Mouse (Mus musculus) retina, adult 2 months (tissue): Measurements from ENCODE around the gene Cd46.
A peak's percentile ranks its signal among the peaks of the same experiment; 100 is the strongest.

Source experiments
- DNase-seq: peaks from one replicate; pipeline ENCODE4 v3.0.0-alpha.2; 2012; ENCODE audit warnings: low read depth, low spot score

Cd46 gene

GRCm38 (mm10) chr1:195018089-195018999 is 73.7 kb downstream of the Cd46 start:
- peak; percentile 97 for DNase-seq

DNA sequence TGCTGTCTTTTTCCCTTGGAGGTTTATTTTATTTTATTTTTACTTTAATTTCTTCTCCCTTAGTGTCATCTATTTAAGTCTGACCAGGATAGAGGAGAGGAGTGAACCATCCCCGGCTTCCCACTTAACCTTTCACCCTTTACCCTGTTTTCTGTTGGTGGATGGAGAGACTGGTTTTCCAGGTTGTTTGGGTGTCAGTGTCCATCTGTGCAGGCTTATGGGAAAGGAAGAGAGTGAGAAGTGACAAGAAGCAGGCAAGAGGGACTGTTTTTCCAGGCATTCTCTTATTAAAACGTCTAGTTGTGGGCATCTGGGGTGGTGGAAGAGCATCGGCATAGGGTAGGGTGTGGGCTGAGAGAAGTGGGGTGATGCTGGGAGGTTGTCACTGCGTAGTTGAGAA is 74.4 kb downstream of the Cd46 start:
- peak; percentile 29 for DNase-seq

GRCm38 (mm10) chr1:195016811-195017501 is 75.1 kb downstream of the Cd46 start:
- DNase-seq, result peak; percentile 66

DNA sequence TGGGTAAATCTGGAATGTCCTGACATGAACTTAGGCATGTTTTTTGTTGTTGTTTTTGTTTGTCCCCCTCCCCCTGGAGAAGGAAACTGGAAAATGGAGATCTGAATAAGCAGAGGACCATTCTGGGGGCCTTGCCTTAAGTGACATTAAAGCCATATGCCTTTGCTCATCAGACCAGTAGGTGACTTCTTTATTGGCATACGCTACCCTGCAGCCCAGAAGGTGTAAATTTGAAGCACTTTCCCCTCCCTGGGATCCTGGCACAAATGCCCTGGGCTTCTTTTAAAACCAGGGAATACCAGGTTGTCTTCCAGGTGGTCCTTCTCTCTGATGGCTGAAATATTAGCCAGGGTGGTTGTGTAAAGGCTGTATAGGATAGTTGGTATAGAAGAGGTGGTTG is 76.8 kb downstream of the Cd46 start:
- no peak for DNase-seq

DNA sequence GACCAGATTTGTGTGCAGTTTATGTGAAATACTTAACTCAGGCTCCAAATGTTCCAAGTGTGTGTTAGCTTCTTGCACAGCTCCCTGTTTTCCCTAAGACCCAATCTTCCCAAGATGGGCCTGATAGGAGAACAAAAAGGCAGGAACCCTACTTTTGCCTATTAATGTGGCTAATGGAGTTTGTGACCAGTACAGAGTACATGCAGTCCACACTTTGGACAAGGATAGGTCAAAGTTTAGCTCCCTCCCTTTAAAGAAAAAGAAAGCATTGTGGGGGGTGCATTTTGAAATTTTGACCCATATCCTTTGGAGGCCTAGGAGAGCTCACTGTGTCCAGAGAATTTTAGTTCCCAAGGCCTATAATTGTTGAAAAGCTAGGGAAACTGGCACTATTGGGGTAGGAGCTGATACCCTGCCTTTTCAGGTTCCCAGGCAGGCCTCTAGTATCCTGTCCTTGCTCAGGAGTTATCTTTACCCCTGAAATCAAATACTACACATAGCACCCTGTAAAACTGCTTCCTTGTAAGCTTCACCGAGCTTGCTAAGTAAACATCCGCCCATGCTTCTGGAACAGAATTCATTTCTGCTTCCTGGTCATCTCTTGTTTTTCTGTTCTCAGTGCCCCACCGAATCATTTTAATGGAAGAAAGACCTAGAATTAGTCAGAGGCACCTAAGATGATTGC is 77.7 kb downstream of the Cd46 start:
- no peak for DNase-seq

GRCm38 (mm10) chr1:195012531-195012930 is 79.5 kb downstream of the Cd46 start:
- no peak for DNase-seq

GRCm38 (mm10) chr1:195006267-195006666 is 85.8 kb downstream of the Cd46 start:
- no peak for DNase-seq

DNA sequence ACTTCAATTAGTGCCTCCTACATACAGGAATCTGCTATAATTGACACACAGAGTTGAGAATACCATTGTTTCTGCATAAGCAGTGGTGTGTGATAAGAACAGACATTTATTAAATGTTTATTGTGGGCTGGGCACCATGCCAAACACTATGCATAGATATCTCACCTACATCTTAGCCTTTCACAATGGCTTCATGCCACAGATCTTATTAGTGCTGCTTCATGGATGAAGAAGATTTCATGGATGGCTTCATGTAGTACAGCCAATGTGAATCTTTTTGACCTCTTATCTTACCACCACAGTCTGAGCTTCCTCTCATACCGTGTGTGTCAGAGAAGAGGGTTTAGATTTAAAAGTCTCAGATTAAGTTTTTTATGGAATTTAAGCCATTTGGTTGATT is 87.9 kb downstream of the Cd46 start:
- DNase-seq, result no peak

DNA sequence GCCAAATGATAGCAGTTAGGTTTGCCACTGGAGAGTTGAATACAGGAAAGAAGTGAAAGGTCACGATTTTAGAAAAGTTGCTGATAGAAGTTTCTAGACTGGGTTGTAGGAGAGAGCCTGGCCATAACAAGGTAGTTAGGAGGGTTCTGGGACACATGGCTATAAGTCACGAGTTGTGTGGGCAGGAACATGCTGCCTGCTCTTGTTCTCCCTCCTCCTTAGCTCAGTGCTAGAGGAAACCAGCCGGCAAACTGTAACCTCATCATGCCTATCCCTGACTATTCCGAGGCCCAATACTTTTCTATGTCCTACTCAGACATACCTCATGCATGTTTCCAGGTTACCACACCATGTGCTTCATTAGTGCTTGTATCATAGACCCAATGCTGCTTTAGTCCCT is 88.7 kb downstream of the Cd46 start:
- no peak for DNase-seq

- no peak for DNase-seq
These were observed 93.7 kb downstream of the Cd46 start for GRCm38 (mm10) chr1:194998396-194998795.

DNA sequence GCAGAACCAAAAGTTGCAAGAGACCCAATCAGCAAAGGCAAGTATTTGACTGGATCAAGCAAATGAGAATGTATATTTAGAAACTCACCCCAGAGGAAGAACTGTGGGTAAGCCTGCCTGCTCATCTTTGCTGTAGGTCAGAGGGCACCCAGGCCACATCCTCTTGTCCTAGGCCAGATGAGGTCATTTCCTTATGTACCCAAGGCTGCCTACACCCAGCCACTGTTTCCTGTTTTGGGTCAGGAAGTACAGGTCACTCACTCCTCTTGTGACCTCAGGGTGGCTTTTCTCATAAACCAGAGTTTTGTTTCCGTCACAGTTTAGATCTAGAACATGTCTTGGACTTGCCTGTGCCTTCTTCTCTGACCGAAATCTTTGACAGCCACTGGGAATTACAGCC is 96.9 kb downstream of the Cd46 start:
- DNase-seq, result no peak

DNA sequence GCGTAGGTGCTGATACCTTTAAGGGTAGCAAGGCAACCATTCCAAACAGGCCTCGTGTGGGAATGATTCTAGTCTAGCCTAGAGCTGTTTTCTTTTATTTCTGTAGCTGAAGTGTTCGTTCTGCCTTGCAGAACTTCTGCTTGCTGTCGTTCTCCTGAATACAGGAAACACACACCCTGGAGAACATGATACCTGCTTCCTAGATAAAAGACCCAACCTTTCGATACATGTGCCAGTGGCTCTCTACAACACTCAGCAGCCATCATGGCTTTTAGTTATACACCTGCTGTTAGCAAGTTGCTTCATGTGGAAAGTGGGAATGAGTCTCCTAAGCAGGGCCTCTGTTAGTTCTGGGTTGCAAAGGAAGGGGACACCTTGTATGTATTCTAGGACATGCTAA is 97.8 kb downstream of the Cd46 start:
- DNase-seq, result no peak

- no peak for DNase-seq
These were observed 98.5 kb downstream of the Cd46 start for GRCm38 (mm10) chr1:194993409-194993988.

GRCm38 (mm10) chr1:194992589-194993317 is 99.3 kb downstream of the Cd46 start:
- no peak for DNase-seq

GRCm38 (mm10) chr1:194991654-194992053 is 100.4 kb downstream of the Cd46 start:
- no peak for DNase-seq

- DNase-seq, result peak; percentile 67
These were observed 101.1 kb downstream of the Cd46 start for GRCm38 (mm10) chr1:194990976-194991375.

DNA sequence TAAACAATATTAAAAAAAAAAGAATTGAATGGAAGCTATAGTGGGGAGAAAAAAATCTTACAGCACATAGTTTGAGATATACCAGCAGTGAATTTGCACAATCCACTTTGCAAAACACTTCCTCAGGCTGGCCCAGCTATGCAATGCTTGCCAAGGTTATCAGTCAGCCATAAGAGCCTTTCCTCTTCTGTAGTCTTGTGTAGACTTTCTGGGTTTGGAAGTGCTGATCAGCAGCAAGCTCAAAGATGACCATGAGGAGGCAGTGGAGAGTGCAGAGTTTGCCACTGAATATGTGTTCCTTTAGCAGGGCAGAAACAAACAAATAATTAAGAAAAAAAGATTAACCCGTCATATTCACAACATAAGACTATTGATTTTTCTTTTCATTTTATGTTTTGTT is 103.0 kb downstream of the Cd46 start:
- DNase-seq, result no peak
